Mouse (Mus musculus): ENCODE results near the gene Dnajc19.
A peak's percentile ranks its signal among the peaks of the same experiment; 100 is the strongest.
"Not testable (repeated sequence)": the region's sequence is repeated elsewhere in the genome, so short reads cannot be mapped to it uniquely, and the experiment has no call there.

The Dnajc19 gene

DNA sequence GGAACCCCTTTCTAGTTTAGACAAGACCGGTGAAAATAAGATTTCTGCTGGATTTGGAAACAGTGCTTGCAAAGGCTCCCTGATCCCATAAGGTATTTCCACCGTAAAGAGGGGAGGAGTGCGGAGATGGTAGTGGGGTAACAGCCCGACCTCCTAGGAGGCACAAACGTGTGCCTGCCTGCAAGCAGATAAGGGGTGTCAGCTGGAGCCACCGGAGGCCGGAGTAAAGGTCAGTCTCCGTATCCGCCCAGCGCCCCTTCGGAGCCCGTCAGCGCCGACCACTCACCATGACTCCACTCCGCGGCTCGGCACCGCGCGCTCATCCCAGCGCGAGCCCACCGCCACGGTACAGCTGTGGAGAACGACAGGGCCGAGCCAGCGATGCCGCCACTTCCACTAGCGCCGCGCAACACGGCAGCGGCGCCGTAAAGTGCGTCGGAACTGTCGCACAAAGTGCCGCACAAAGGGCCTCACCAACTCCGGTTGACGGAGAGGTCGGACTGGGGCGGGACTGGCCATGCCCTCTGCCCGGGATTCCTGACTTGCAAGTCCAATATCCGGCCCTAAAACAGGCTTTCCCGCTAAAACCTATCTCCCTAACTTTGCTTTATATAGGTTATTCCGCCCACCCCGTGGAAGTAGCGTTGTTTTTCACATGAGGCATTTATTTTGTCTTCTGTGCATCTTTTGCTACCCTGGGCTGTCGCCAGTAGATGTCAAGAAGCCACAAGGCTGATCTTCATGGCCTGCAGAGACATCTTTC, at the start of gene Dnajc19:
Dnajc19 (minus strand) TSS at position 422 of the 763 bp plus-strand sequence.
- peak; percentile 86 to 95 for DNase-seq (ENCODE audit: low spot score in 2 of 2)

GRCm38 (mm10) chr3:34129957-34130356, 48.8 kb upstream of the Dnajc19 start:
- no peak for DNase-seq (ENCODE audit: low spot score in 2 of 2)

DNA sequence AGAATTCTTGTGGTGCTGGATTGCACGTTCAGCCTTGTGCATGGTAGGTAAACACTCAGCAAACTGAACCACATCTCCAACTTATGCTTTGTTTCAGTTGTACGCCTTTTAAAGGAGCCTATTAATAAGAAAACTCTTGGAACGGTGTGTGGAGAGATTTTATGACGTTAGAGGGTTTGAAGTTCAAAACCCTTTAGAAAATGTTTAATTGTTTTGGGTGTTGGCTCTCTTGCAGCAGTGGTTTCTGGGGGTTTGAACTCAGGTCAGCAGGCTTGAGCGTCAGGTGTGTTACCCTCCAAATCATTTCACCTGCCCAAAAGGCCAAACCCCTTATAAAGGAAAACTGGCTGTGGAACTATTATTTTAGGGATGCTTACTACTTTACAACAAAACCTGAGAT, 40.2 kb upstream of the Dnajc19 start:
- DNase-seq (ENCODE audit: low spot score in 2 of 2): no peak

GRCm38 (mm10) chr3:34120791-34121190, 39.7 kb upstream of the Dnajc19 start:
- DNase-seq (ENCODE audit: low spot score in 2 of 2): no peak

GRCm38 (mm10) chr3:34119869-34120268, 38.7 kb upstream of the Dnajc19 start:
- no peak for DNase-seq (ENCODE audit: low spot score in 2 of 2)

DNA sequence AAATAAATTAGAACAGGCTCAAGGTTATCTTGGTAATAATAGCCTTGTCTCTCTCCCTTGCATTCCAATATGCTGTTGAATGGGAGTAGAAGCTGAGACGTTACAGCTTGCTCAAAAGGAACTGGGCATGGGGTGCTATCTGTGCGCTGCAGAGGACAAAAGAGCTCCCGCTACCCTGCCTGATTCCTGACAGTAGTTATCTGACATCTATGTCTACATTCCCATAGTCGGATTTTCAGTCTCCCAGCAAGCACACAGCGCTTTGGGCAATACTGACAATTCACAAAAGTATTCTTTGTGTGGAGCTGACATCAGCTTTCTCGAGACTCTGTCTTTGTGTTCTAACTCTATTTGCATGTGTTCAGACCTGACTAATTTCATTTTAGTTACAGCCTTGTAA, 34.7 kb upstream of the Dnajc19 start:
- DNase-seq (ENCODE audit: low spot score in 2 of 2): no peak

DNA sequence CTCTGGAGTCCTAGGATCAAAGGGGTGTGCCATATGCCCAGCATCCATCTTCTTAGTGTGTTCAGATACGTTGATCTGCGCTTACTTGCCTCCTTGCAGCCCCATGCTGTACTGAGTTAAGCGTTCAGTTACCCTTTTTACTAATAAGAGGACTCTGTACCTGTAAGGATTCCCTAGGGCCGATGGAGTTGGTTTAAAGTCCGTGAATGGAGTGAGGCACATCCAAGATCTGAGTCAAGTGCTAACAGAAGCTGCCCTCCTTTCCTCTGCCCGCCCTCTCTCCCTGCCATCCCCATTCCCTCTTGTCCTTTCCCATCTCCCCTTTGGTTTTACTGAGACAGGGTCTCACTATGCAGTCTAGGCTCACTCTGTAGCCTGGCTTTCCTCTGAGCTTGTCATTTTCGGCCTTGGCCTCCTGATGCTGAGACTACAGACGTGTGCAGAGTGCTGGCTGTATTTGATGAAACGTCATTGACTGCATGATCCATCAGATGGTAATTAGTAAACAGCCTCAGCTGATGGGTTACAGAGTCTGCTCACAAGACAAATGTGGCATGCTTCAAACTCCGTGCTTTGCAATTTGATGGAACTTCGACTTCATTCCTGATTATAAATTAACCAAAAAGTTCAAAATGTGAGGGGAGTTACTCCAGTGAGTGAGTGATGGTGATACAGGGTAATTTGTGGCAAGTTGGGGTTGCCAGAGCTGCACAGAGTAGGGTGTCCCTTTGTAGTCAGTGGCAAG, 31.0 kb upstream of the Dnajc19 start:
- no peak for DNase-seq (ENCODE audit: low spot score in 2 of 2)

- DNase-seq (ENCODE audit: low spot score in 2 of 2): no peak
Measured at GRCm38 (mm10) chr3:34107631-34108030, 26.5 kb upstream of the Dnajc19 start.

GRCm38 (mm10) chr3:34106421-34106820, 25.3 kb upstream of the Dnajc19 start:
- no peak for DNase-seq (ENCODE audit: low spot score in 2 of 2)

- no peak for DNase-seq (ENCODE audit: low spot score in 2 of 2)
Measured at GRCm38 (mm10) chr3:34103902-34104672, 23.0 kb upstream of the Dnajc19 start.

DNA sequence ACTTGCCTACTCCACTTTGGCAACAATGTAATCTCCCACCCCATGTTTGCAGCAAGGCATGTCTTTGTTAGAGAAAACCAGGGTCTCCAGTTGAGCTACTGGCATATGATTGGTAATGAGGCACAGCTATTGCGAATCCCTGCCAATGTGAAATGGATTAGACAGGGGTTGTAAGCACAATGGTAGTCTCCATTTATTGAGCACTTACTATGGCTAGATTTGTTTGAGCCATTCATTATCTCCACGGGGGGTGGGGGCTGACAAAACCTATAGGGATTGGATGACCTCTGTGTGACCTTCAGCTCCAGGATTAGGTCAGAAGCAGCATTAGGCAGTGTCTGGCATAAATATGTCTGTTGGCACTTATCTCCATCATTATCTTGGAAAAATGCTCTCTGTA, 21.8 kb upstream of the Dnajc19 start:
- no peak for DNase-seq (ENCODE audit: low spot score in 2 of 2)

GRCm38 (mm10) chr3:34083655-34084054, 2.5 kb upstream of the Dnajc19 start:
- no peak for DNase-seq (ENCODE audit: low spot score in 2 of 2)

- DNase-seq (ENCODE audit: low spot score in 2 of 2): no peak
Measured at GRCm38 (mm10) chr3:34081929-34082328, 808 bp upstream of the Dnajc19 start.

DNA sequence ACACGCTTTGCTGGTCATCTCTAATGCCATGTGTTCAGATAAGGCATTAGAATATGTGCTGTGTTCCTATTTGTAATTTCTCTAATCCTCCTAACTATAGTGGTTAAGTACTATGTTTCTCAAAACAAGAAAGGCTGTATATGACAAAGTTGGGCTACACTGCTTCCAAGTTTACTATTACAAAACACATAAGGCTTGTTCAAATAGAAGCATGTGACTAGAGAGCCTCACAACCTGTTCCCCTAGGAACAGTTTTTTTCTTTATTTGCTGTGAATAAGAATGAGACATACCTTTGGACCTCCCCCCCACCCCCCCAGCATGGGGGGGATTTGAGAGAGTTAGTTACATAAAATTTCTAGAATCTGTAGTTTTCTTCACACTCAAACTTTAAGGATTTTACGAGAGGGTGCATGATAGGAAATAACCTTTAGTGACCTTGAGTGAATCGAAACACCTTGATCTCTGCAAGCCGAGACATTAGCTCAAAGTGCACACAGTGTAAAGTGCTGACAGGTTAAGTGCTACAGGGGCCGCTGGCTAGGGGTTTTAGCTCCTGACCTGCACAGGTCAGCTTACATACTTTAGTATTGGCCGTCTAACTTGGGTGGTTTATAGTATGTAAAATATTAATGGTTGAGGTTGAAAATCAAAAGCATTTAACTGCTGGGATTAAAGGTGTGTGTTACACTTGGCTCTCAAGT, 4.9 kb downstream of the Dnajc19 start:
- DNase-seq (ENCODE audit: low spot score in 2 of 2): no peak

- no peak for DNase-seq (ENCODE audit: low spot score in 2 of 2)
Measured at GRCm38 (mm10) chr3:34072726-34073125, 8.4 kb downstream of the Dnajc19 start.

- DNase-seq (ENCODE audit: low spot score in 2 of 2): not testable (repeated sequence)
Measured at GRCm38 (mm10) chr3:34068943-34069342, 12.2 kb downstream of the Dnajc19 start.

DNA sequence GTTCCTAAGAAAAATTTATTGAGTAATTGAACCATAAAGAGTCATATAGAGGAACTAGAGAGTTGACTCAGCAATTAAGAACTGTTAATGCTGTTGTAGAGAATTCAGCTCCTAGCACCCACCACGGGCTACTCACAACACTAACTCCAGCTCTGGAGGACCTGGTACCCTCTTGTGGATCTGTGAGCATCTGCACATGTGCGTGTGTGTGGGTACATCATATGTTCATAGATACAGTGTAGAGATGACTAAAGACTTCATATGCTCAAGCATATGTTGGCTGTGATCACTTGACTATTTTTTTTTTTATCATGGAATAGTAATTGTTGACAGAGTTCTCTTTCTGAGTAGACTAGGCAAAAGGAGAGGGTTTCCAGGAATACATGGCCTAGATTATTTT, 18.8 kb downstream of the Dnajc19 start:
- DNase-seq (ENCODE audit: low spot score in 2 of 2): no peak

- DNase-seq (ENCODE audit: low spot score in 2 of 2): no peak
Measured at GRCm38 (mm10) chr3:34041990-34042389, 39.1 kb downstream of the Dnajc19 start.

GRCm38 (mm10) chr3:34035706-34036105, 45.4 kb downstream of the Dnajc19 start:
- no peak for DNase-seq (ENCODE audit: low spot score in 2 of 2)

GRCm38 (mm10) chr3:34034803-34035202, 46.3 kb downstream of the Dnajc19 start:
- no peak for DNase-seq (ENCODE audit: low spot score in 2 of 2)

GRCm38 (mm10) chr3:34033720-34034364, 47.3 kb downstream of the Dnajc19 start:
- no peak for DNase-seq (ENCODE audit: low spot score in 2 of 2)
